Mouse (Mus musculus) thymus, postnatal 10 days (tissue): Measurements from ENCODE around the gene Mxi1.

ENCODE experiments used
- DNase-seq, 2 experiments: peaks; one replicate each; pipeline ENCODE4 v3.0.0; 2021; ENCODE audit warnings: low spot score in 2 of 2

Mxi1 gene

GRCm38 (mm10) chr19:53310348-53310747, at the start of gene Mxi1:
Gene Mxi1, plus strand, starts transcription at chr19:53310518.
- peak; percentile 26 to 34 for DNase-seq

- no peak for DNase-seq
Observed at GRCm38 (mm10) chr19:53260828-53261227, 49.5 kb upstream of the Mxi1 start.

GRCm38 (mm10) chr19:53262061-53262460, 48.3 kb upstream of the Mxi1 start:
- no peak for DNase-seq

- DNase-seq, result no peak
Observed at GRCm38 (mm10) chr19:53263859-53264733, 46.2 kb upstream of the Mxi1 start.

- no peak for DNase-seq
Observed at GRCm38 (mm10) chr19:53264821-53265727, 45.2 kb upstream of the Mxi1 start.

GRCm38 (mm10) chr19:53267305-53267704, 43.0 kb upstream of the Mxi1 start:
- no peak for DNase-seq

GRCm38 (mm10) chr19:53273055-53273722, 37.1 kb upstream of the Mxi1 start:
- DNase-seq, result no peak

- no peak for DNase-seq
Observed at GRCm38 (mm10) chr19:53273781-53274428, 36.4 kb upstream of the Mxi1 start.

GRCm38 (mm10) chr19:53275204-53275603, 35.1 kb upstream of the Mxi1 start:
- no peak for DNase-seq

- no peak for DNase-seq
Observed at GRCm38 (mm10) chr19:53276902-53277707, 33.2 kb upstream of the Mxi1 start.

- DNase-seq, result no peak
Observed at GRCm38 (mm10) chr19:53278491-53279415, 31.6 kb upstream of the Mxi1 start.

GRCm38 (mm10) chr19:53280254-53280653, 30.1 kb upstream of the Mxi1 start:
- DNase-seq, result no peak

- DNase-seq, result no peak
Observed at GRCm38 (mm10) chr19:53282571-53282970, 27.7 kb upstream of the Mxi1 start.

- no peak for DNase-seq
Observed at GRCm38 (mm10) chr19:53283742-53284141, 26.6 kb upstream of the Mxi1 start.

GRCm38 (mm10) chr19:53284268-53285208, 25.8 kb upstream of the Mxi1 start:
- no peak for DNase-seq

- DNase-seq, result no peak
Observed at GRCm38 (mm10) chr19:53296331-53297254, 13.7 kb upstream of the Mxi1 start.

- DNase-seq, result no peak
Observed at GRCm38 (mm10) chr19:53299156-53299828, 11.0 kb upstream of the Mxi1 start.
